Mouse (Mus musculus): ENCODE measurements around the gene Arhgef18.

- TF ChIP-seq CTCF (IDR thresholded peaks at IDR 0.05; ENCODE audit: borderline replicate concordance, insufficient read depth, low read length) (no peak), POLR2A (IDR thresholded peaks at IDR 0.05; ENCODE audit: low read depth, low read length) (no peak)
These were observed 103.0 kb downstream of the Arhgef18 start for GRCm38 (mm10) chr8:3495578-3496427.

All from embryonic fibroblast, embryonic 13.5 days (primary cell).